Mouse (Mus musculus) kidney, embryonic 16.5 days (tissue): ENCODE data around the gene Tmem132c. TPM values are rescaled to one million over a fixed set of nuclear protein-coding genes. Genes with fewer than 3 reads are reported as not detected.

Source experiments
- ATAC-seq: fragments of 200-750 bp; cut with Nextera tagmentation; 2 replicates; pipeline ENCODE4 v1.8.0; 2017; ENCODE audit warnings: moderate TSS enrichment; ENCODE audit not compliant: low FRiP score, low TSS enrichment
- H3K27ac ChIP-seq: fragments of 300-500 bp; sonication (generic); 2 replicates; pipeline ENCODE4 v1.5.1; 2014; ENCODE audit warnings: low read length
- H3K27me3 ChIP-seq: fragments of 300-500 bp; sonication (generic); 2 replicates; pipeline ENCODE4 v1.6.1; 2014; ENCODE audit warnings: low read length, control low read depth, mixed read lengths; ENCODE audit not compliant: insufficient read depth
- H3K36me3 ChIP-seq: fragments of 300-500 bp; sonication (generic); 2 replicates; pipeline ENCODE4 v1.6.1; 2014; ENCODE audit warnings: low read length, control low read depth, mixed read lengths; ENCODE audit not compliant: insufficient read depth
- H3K4me1 ChIP-seq: fragments of 300-500 bp; sonication (generic); 2 replicates; pipeline ENCODE4 v1.6.1; 2014; ENCODE audit warnings: low read length, control low read depth, mixed read lengths; ENCODE audit not compliant: insufficient read depth
- H3K4me2 ChIP-seq: fragments of 300-500 bp; sonication (generic); replicated peaks from 2 replicates; pipeline ENCODE4 v1.6.1; 2014; ENCODE audit warnings: low read depth, low read length
- H3K4me3 ChIP-seq: fragments of 300-500 bp; sonication (generic); 2 replicates; pipeline ENCODE4 v1.5.1; 2014; ENCODE audit warnings: mild to moderate bottlenecking, low read length
- H3K9ac ChIP-seq: fragments of 300-500 bp; sonication (generic); replicated peaks from 2 replicates; pipeline ENCODE4 v1.6.1; 2014; ENCODE audit warnings: low read length
- H3K9me3 ChIP-seq: fragments of 300-500 bp; sonication (generic); 2 replicates; pipeline ENCODE4 v1.6.1; 2016; ENCODE audit warnings: low read length, control low read depth
- WGBS: fragments of 180-500 bp; shearing (Covaris S2); extraction: QIAGEN DNeasy Blood & Tissue Kit; methylation state at CpG from one replicate; pipeline ENCODE4 v1.1.7; 2014; 5-methylcytosine and 5-hydroxymethylcytosine counted together
- polyA plus RNA-seq: library from polyadenylated mRNA; unstranded; fragments of >200 nt; fragmentation: Nextera tagmentation; extraction: Ambion mirVana; gene quantifications from 2 replicates; pipeline ENCODE4 v1.2.1, GENCODE M21; 2015

The Tmem132c gene
- polyA plus RNA-seq, 1 experiment from 2014 or later, result 1.5 TPM

DNA sequence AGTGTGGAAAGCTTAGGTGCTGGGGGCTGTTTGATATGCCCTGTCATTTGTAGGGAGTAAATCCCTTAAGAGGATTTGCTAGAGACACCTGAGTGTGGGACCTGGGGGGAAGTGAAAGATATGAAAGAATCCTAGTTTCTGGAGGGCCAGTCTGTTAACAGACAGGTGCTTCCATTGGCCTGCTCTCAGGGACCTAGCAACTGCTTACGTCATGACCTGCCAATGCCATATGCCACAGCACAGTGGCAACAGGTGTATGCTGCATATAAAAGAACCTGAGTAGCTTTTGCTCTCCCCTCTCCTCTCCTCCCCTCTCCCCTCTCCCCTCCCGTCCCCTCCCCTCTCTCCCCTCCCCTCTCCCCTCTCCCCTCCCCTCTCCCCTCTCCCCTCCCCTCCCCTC is 232.1 kb downstream of the Tmem132c start:
- no peak overlapping the region for H3K4me3 ChIP-seq
- H3K4me2 ChIP-seq, result no peak overlapping the region
- H3K9me3 ChIP-seq, result no peaks in the 10 kb centered on the region
- no peak overlapping the region for H3K9ac ChIP-seq
- 50% methylated on average over 2 of the region's 2 CpGs for whole genome bisulfite sequencing
- H3K4me1 ChIP-seq, result no peaks in the 10 kb centered on the region
- no peak overlapping the region for H3K27ac ChIP-seq
- no peak for ATAC-seq
- no peaks in the 10 kb centered on the region for H3K27me3 ChIP-seq
- no peaks in the 10 kb centered on the region for H3K36me3 ChIP-seq

DNA sequence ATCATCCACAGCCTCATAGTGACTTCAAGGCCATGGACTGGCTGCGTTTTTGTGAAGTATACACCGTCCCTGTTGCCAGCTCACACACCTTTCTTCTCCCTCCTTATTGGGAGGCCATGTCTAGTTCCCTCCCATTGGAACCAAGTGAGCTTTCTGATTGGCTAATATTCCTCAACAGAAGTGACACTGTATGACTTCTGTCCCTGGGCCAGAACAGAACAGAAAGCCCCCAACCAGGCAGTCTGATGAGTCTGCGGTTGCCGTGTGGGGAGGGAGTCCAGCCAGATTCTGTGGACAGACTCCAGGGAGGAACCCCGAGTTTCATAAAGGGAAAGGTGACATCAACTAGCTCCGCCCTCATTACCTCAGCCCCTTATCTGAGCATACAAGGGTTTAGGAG is 233.2 kb downstream of the Tmem132c start:
- no peak overlapping the region for H3K9ac ChIP-seq
- no peak for ATAC-seq
- no peak overlapping the region for H3K4me2 ChIP-seq
- WGBS, result 89% methylated on average over 6 of the region's 6 CpGs
- no peaks in the 10 kb centered on the region for H3K4me1 ChIP-seq
- no peak overlapping the region for H3K4me3 ChIP-seq
- no peaks in the 10 kb centered on the region for H3K36me3 ChIP-seq
- no peaks in the 10 kb centered on the region for H3K9me3 ChIP-seq
- no peaks in the 10 kb centered on the region for H3K27me3 ChIP-seq
- no peak overlapping the region for H3K27ac ChIP-seq

DNA sequence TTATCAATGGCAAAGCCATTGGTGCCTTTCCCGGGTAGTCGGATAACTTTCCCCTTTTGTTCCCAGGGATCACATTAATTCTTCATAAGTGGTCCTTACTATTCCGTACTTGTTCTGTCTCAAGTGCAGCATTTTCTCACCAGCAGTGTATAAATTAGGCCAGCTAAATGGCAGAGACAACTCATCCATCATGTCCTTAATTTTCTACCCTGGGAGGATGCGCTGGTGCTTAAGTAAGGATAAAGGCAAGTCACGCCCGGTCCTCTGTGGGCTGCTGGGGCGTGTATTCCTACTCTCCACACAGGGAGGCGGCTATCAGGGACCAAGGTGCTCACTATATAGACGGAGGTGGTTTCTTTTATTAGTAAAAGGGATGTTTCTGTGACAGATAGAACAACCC is 236.2 kb downstream of the Tmem132c start:
- H3K9me3 ChIP-seq, result no peaks in the 10 kb centered on the region
- ATAC-seq, result no peak
- H3K4me1 ChIP-seq, result no peaks in the 10 kb centered on the region
- no peak overlapping the region for H3K9ac ChIP-seq
- H3K4me2 ChIP-seq, result no peak overlapping the region
- H3K27ac ChIP-seq, result no peak overlapping the region
- no peaks in the 10 kb centered on the region for H3K27me3 ChIP-seq
- H3K4me3 ChIP-seq, result no peak overlapping the region
- H3K36me3 ChIP-seq, result no peaks in the 10 kb centered on the region
- 12% methylated on average over 9 of the region's 9 CpGs for WGBS

DNA sequence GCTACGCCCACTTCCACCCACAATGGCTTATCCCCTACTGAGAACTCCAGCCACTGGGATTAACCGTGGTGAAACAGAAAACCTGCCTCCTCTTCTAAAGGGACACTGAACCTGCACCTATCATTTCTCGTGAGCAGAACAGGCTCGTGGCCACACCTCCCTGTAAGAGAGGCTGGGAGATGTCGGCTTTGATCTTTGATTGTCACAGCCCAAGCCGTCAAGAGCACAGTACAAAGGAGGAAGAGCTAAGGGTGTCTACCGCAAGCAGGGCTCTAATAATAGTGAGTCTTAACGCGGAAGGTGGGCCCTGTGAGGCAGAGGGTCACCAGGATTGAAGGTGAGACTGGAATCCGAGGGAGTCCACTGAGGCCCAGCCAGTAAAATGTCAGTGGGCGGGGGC is 236.7 kb downstream of the Tmem132c start:
- H3K4me3 ChIP-seq, result no peak overlapping the region
- 11% methylated on average over 11 of the region's 11 CpGs for WGBS
- no peaks in the 10 kb centered on the region for H3K27me3 ChIP-seq
- H3K4me1 ChIP-seq, result no peaks in the 10 kb centered on the region
- no peaks in the 10 kb centered on the region for H3K9me3 ChIP-seq
- H3K4me2 ChIP-seq, result no peak overlapping the region
- ATAC-seq, result no peak
- no peak overlapping the region for H3K27ac ChIP-seq
- H3K36me3 ChIP-seq, result no peaks in the 10 kb centered on the region
- no peak overlapping the region for H3K9ac ChIP-seq

DNA sequence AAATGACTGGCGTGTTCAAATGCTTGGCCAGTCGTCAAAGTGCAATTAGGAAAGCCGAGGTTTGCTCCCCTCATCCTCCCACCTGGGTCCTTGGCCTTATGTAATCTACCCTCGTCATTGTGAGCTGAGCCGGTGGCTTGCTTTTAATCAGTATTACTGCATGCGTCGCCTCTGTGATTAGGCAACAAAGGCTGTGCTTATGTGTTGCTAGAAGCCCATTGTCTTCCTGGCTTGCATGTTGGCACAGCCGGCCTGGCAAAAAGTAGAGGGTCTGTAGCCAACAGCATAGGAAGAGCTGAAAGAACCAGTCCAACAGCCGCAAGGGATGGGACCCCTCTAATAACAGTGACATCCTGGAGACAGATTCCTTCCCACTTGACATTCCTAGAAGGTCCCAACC is 239.3 kb downstream of the Tmem132c start:
- Histone ChIP-seq H3K36me3 (no peaks in the 10 kb centered on the region), H3K4me2 (no peak overlapping the region), H3K4me1 (peaks cover 10% of the 10 kb centered on the region), H3K27ac (no peak overlapping the region), H3K4me3 (no peak overlapping the region), H3K9me3 (no peaks in the 10 kb centered on the region), H3K27me3 (no peaks in the 10 kb centered on the region), H3K9ac (no peak overlapping the region)
- 64% methylated on average over 9 of the region's 9 CpGs for WGBS
- no peak for ATAC-seq

DNA sequence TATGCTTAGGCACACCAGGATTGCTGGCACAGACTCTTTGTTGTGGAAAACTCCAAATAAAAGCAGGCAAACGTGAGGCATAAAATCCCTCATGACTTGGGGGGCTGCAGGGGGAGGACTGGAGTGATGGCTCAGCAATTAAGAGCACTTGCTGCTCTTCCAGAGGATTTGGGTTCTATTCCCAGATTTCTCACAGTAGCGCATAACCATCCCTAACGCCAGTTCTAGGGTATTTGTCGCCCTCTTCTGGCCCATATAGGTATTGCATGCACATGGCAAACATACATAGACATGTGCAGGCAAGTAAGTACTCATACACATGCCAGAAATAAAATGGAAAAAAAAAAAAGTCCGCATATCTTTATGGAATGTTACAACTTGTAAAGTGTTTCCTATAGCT is 239.8 kb downstream of the Tmem132c start:
- Histone ChIP-seq H3K9ac (no peak overlapping the region), H3K4me1 (peaks cover 10% of the 10 kb centered on the region), H3K4me2 (no peak overlapping the region), H3K27ac (no peak overlapping the region), H3K9me3 (no peaks in the 10 kb centered on the region), H3K4me3 (no peak overlapping the region), H3K27me3 (no peaks in the 10 kb centered on the region), H3K36me3 (no peaks in the 10 kb centered on the region)
- no peak for ATAC-seq
- WGBS, result 47% methylated on average over 5 of the region's 5 CpGs

DNA sequence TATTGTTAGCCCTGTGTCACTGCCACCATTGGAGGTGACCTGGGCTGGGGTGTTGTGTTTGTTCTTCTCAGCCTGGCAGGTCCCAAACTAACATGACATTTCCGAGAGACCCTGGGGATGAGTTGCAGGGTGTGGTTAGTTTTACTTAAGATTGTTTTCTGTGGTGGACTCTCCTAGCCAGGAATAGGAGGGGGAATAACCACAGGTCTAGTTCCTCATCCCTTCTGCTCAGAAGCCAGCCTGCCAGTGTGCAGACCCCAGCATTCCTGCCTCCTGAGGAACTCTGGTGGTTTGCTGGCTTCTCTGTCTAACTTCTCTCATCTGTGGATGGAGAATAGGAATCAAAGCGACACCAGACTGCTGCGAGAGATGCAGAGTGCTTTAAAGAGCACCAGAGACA is 240.7 kb downstream of the Tmem132c start:
- Histone ChIP-seq H3K9ac (no peak overlapping the region), H3K36me3 (no peaks in the 10 kb centered on the region), H3K4me2 (no peak overlapping the region), H3K27me3 (no peaks in the 10 kb centered on the region), H3K9me3 (peaks cover 3% of the 10 kb centered on the region; the same call in 1 of the 2 replicates), H3K4me3 (no peak overlapping the region), H3K4me1 (peaks cover 10% of the 10 kb centered on the region), H3K27ac (no peak overlapping the region)
- WGBS, result 73% methylated on average over 3 of the region's 3 CpGs
- ATAC-seq, result no peak

DNA sequence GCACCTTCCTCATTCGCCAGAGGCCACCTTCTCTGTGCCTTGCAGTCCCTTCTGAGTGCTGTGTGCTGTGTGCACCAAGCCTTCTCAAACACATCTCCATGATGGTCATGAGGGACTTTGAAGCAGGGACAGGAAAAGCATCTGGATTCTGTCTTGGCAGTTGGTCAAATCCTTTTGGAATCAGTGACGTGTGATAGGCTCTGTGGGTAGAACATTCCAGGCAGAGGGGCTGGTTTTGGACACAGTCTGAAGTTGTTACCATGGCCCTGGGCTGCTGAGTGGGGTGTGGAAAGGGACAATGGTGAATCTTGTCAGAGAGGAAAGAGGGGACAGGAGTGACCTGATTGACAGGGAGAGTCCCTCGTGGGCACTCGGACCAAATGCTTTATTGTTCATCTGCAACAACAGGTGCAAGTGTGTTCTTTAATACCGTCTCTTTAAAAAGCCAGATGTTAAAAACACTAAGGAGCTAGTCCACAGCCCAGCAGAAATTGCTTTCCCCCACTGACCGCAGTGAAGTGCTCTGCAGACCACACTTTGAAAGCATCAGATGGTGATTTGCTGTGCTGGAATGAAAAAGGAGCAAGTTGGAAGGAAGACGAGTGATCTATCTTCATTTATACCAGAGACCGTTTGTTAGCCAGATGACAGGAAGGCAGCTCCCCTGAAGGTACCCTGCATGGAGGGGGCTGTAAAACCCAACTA is 242.5 kb downstream of the Tmem132c start:
- Histone ChIP-seq H3K4me2 (peak overlapping the region; percentile 19; the same call in 1 of the 2 replicates), H3K9ac (no peak overlapping the region), H3K27me3 (no peaks in the 10 kb centered on the region), H3K4me3 (no peak overlapping the region), H3K4me1 (peaks cover 10% of the 10 kb centered on the region), H3K9me3 (peaks cover 3% of the 10 kb centered on the region; the same call in 1 of the 2 replicates), H3K36me3 (no peaks in the 10 kb centered on the region), H3K27ac (no peak overlapping the region)
- WGBS, result 19% methylated on average over 8 of the region's 8 CpGs
- ATAC-seq, result no peak

DNA sequence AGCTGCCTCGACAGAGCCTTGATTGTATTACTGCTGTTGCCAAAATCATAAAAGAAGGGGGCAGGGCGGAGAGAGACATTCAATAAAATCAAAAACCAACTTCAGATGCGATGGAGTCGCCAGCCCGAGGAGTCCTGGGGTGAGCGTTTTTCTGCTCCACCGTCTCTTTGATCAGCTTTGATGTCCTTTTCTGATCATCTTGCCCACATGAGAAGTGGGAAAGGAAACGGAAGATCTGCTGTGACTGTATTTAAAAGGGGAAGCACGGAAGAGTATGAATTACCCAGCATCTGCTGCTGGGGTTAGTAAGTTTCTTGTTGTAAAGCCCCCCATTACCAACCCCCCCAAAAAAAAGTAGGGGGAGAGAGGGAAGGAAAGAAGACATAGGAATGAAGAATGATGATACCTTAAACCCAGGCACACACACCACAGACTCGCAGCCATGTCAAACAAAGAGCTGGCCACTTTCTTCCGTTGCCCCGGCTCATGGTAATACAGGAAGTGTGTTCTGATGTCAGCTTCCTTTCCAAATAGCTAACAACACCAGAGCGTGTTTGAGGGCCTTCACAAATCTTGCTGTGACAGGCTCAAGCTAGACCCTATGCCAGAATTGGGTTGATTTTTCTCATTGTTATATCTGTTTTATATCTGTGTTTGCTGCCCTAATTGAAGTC is 243.3 kb downstream of the Tmem132c start:
- Histone ChIP-seq H3K27ac (no peak overlapping the region), H3K4me2 (peak overlapping the region; percentile 19), H3K9me3 (peaks cover 3% of the 10 kb centered on the region; the same call in 1 of the 2 replicates), H3K9ac (no peak overlapping the region), H3K4me3 (no peak overlapping the region), H3K27me3 (no peaks in the 10 kb centered on the region), H3K36me3 (no peaks in the 10 kb centered on the region), H3K4me1 (peaks cover 10% of the 10 kb centered on the region)
- no peak for ATAC-seq
- WGBS, result 9% methylated on average over 13 of the region's 13 CpGs

DNA sequence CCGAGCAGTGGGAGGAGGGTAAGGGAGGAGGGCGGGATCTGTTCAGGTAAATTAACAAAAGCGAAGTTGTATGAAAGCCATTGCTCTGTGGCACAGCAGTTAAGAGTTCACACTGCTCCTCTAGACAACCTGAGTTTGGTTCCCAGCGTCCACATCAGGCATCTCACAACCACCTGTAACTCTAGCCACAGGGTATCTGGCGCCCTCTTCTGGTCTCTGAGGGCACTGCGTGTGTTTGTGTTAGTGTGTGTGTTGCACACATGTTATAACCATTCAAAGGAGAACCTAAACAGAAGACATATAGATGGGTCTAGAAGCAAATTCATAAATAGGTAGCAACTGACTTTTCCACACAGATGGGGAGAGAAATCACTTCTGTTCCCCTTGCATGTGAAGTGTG is 245.6 kb downstream of the Tmem132c start:
- H3K9ac ChIP-seq, result no peak overlapping the region
- no peaks in the 10 kb centered on the region for H3K36me3 ChIP-seq
- WGBS, result 86% methylated on average over 6 of the region's 6 CpGs
- peaks cover 10% of the 10 kb centered on the region for H3K4me1 ChIP-seq
- no peak for ATAC-seq
- peaks cover 3% of the 10 kb centered on the region; the same call in 1 of the 2 replicates for H3K9me3 ChIP-seq
- H3K27ac ChIP-seq, result no peak overlapping the region
- H3K4me2 ChIP-seq, result no peak overlapping the region
- H3K4me3 ChIP-seq, result no peak overlapping the region
- H3K27me3 ChIP-seq, result no peaks in the 10 kb centered on the region
